Mouse (Mus musculus) small intestine, adult 2 months (tissue): ENCODE measurements around the gene Ucp2. TPM values are rescaled to one million over a fixed set of nuclear protein-coding genes. Genes with fewer than 3 reads are reported as not detected.
A peak's percentile ranks its signal among the peaks of the same experiment; 100 is the strongest.

Source experiments
- H3K27ac ChIP-seq: fragments of 200-500 bp; 2 replicates; pipeline ENCODE4 v1.5.1; 2012; ENCODE audit warnings: low read depth, low read length, control low read depth, inconsistent platforms; ENCODE audit not compliant: insufficient read depth
- H3K27me3 ChIP-seq: fragments of 200-500 bp; 2 replicates; pipeline ENCODE4 v1.6.1; 2012; ENCODE audit warnings: mild to moderate bottlenecking, moderate library complexity, low read length, inconsistent platforms; ENCODE audit not compliant: control insufficient read depth, insufficient read depth
- H3K36me3 ChIP-seq: fragments of 200-500 bp; 2 replicates; pipeline ENCODE4 v1.6.1; 2012; ENCODE audit warnings: mild to moderate bottlenecking, low read length, control low read depth, inconsistent platforms; ENCODE audit not compliant: control insufficient read depth, insufficient read depth
- H3K4me1 ChIP-seq: fragments of 200-500 bp; 2 replicates; pipeline ENCODE4 v1.6.1; 2012; ENCODE audit warnings: low read length, inconsistent platforms, mixed read lengths; ENCODE audit not compliant: control insufficient read depth, insufficient read depth, insufficient read length
- H3K4me3 ChIP-seq: fragments of 200-500 bp; 2 replicates; pipeline ENCODE4 v1.5.1; 2012; ENCODE audit warnings: low read depth, mild to moderate bottlenecking, control low read depth, inconsistent platforms, low read length, moderate library complexity
- CTCF ChIP-seq: fragments of 200-500 bp; IDR thresholded peaks from 2 replicates; pipeline ENCODE4 v1.5.1; 2012; ENCODE audit warnings: low read depth, mild to moderate bottlenecking, control low read depth, inconsistent platforms, low read length, moderate library complexity, mixed read lengths; ENCODE audit not compliant: insufficient replicate concordance, insufficient read length; ENCODE audit errors: extremely low read depth
- POLR2A ChIP-seq: fragments of 200-500 bp; IDR thresholded peaks from 2 replicates; pipeline ENCODE4 v1.6.1; 2012; ENCODE audit warnings: low read depth, mild to moderate bottlenecking, control low read depth, inconsistent platforms, low read length, moderate library complexity
- WGBS: fragments of 180-500 bp; shearing (Covaris S2); methylation state at CpG from one replicate; pipeline ENCODE4 v1.1.7; 2018; 5-methylcytosine and 5-hydroxymethylcytosine counted together
- polyA plus RNA-seq: library from polyadenylated mRNA; depleted of rRNA; stranded (reverse); fragments of >200 nt; gene quantifications from 2 replicates; pipeline ENCODE4 v1.2.3, GENCODE M21; 2012

The Ucp2 gene
- polyA plus RNA-seq, 1 experiment = 876 TPM

GRCm38 (mm10) chr7:100463194-100463593 lies 29.9 kb upstream of the Ucp2 start:
- H3K36me3 ChIP-seq = peaks cover 5% of the 10 kb centered on the region
- no peak for TF ChIP-seq POLR2A
- no peak overlapping the region for H3K4me3 ChIP-seq
- 66% methylated on average over 9 of the region's 9 CpGs for WGBS
- peaks cover 31% of the 10 kb centered on the region for H3K4me1 ChIP-seq
- no peaks in the 10 kb centered on the region for H3K27me3 ChIP-seq
- H3K27ac ChIP-seq = no peak overlapping the region

- H3K27ac ChIP-seq = no peak overlapping the region
- 44% methylated on average over 10 of the region's 10 CpGs for WGBS
These were observed 29.4 kb upstream of the Ucp2 start for GRCm38 (mm10) chr7:100463757-100464156.

GRCm38 (mm10) chr7:100464248-100464647 lies 28.9 kb upstream of the Ucp2 start:
- no peak overlapping the region for H3K27ac ChIP-seq
- H3K4me3 ChIP-seq = no peak overlapping the region
- TF ChIP-seq POLR2A (no peak), CTCF (no peak)
- peaks cover 5% of the 10 kb centered on the region for H3K36me3 ChIP-seq
- peaks cover 31% of the 10 kb centered on the region for H3K4me1 ChIP-seq
- 86% methylated on average over 7 of the region's 7 CpGs for WGBS
- H3K27me3 ChIP-seq = no peaks in the 10 kb centered on the region

More at GRCm38 (mm10) chr7:100463757-100464156, 29.4 kb upstream of the Ucp2 start:
- peaks cover 5% of the 10 kb centered on the region for H3K36me3 ChIP-seq
- TF ChIP-seq CTCF (no peak), POLR2A (no peak)
- H3K4me1 ChIP-seq = peaks cover 31% of the 10 kb centered on the region
- H3K27me3 ChIP-seq = no peaks in the 10 kb centered on the region
- H3K4me3 ChIP-seq = no peak overlapping the region

- H3K4me1 ChIP-seq = peaks cover 31% of the 10 kb centered on the region
- WGBS = 13% methylated on average over 4 of the region's 4 CpGs
- H3K27ac ChIP-seq = peak overlapping the region; percentile 89
- TF ChIP-seq CTCF (no peak), POLR2A (no peak)
- no peaks in the 10 kb centered on the region for H3K27me3 ChIP-seq
- H3K4me3 ChIP-seq = peak overlapping the region; percentile 18
- peaks cover 3% of the 10 kb centered on the region; the same call in 1 of the 2 replicates for H3K36me3 ChIP-seq
These were observed 27.9 kb upstream of the Ucp2 start for GRCm38 (mm10) chr7:100465248-100465647.

- Histone ChIP-seq H3K4me3 (peak overlapping the region; percentile 18), H3K4me1 (peaks cover 31% of the 10 kb centered on the region), H3K27ac (peak overlapping the region; percentile 89), H3K27me3 (no peaks in the 10 kb centered on the region), H3K36me3 (peaks cover 3% of the 10 kb centered on the region; the same call in 1 of the 2 replicates)
- 3% methylated on average over 5 of the region's 5 CpGs for WGBS
- TF ChIP-seq POLR2A (no peak), CTCF (no peak)
These were observed 27.4 kb upstream of the Ucp2 start for GRCm38 (mm10) chr7:100465656-100466309.

GRCm38 (mm10) chr7:100466781-100467510 lies 26.2 kb upstream of the Ucp2 start:
- no peak overlapping the region for H3K4me3 ChIP-seq
- no peaks in the 10 kb centered on the region for H3K27me3 ChIP-seq
- peaks cover 22% of the 10 kb centered on the region for H3K4me1 ChIP-seq
- WGBS = 77% methylated on average over 11 of the region's 11 CpGs
- H3K36me3 ChIP-seq = peaks cover 3% of the 10 kb centered on the region; the same call in 1 of the 2 replicates
- no peak overlapping the region for H3K27ac ChIP-seq
- TF ChIP-seq CTCF = no peak
- no peak for TF ChIP-seq POLR2A

GRCm38 (mm10) chr7:100468761-100469160 lies 24.4 kb upstream of the Ucp2 start:
- peaks cover 3% of the 10 kb centered on the region; the same call in 1 of the 2 replicates for H3K36me3 ChIP-seq
- no peaks in the 10 kb centered on the region for H3K27me3 ChIP-seq
- H3K27ac ChIP-seq = no peak overlapping the region
- H3K4me3 ChIP-seq = no peak overlapping the region
- TF ChIP-seq CTCF = no peak
- no peak for TF ChIP-seq POLR2A
- H3K4me1 ChIP-seq = peaks cover 22% of the 10 kb centered on the region
- 90% methylated on average over 6 of the region's 6 CpGs for WGBS
